Mouse (Mus musculus) inflammation-experienced regulatory T-cells, adult 6 months (primary cell): ENCODE measurements around the gene Zmynd8. TPM values are rescaled to one million over a fixed set of nuclear protein-coding genes. Genes with fewer than 3 reads are reported as not detected.
"Not testable (repeated sequence)": the region's sequence is repeated elsewhere in the genome, so short reads cannot be mapped to it uniquely, and the experiment has no call there.

Experiments used
- ATAC-seq: one replicate; pipeline ENCODE4 v1.8.0; 2017
- polyA plus RNA-seq, 3 experiments: library from polyadenylated mRNA; unstranded; fragments of 100-300 nt; shearing (Covaris generic); gene quantifications; one replicate each; pipeline ENCODE4 v1.2.1; 2017

Gene Zmynd8
- polyA plus RNA-seq, 3 experiments from 2014 or later: 43.3 to 65.6 (median 61.9) TPM

GRCm38 (mm10) chr2:165831637-165832289 is 67.1 kb downstream of the Zmynd8 start:
- no peak for ATAC-seq

- no peak for ATAC-seq
Observed at GRCm38 (mm10) chr2:165828770-165829169, 70.0 kb downstream of the Zmynd8 start.

GRCm38 (mm10) chr2:165825964-165826712 is 72.7 kb downstream of the Zmynd8 start:
- no peak for ATAC-seq

GRCm38 (mm10) chr2:165825261-165825900 is 73.4 kb downstream of the Zmynd8 start:
- no peak for ATAC-seq

- ATAC-seq: no peak
Observed at GRCm38 (mm10) chr2:165824826-165825225, 74.0 kb downstream of the Zmynd8 start.

- ATAC-seq: no peak
Observed at GRCm38 (mm10) chr2:165822478-165822877, 76.3 kb downstream of the Zmynd8 start.

GRCm38 (mm10) chr2:165821671-165822070 is 77.1 kb downstream of the Zmynd8 start:
- no peak for ATAC-seq

- no peak for ATAC-seq
Observed at GRCm38 (mm10) chr2:165820504-165821095, 78.2 kb downstream of the Zmynd8 start.

- no peak for ATAC-seq
Observed at GRCm38 (mm10) chr2:165820073-165820472, 78.7 kb downstream of the Zmynd8 start.

GRCm38 (mm10) chr2:165818985-165819948 is 79.5 kb downstream of the Zmynd8 start:
- peak; percentile 72 for ATAC-seq

- ATAC-seq: no peak
Observed at GRCm38 (mm10) chr2:165818570-165818969, 80.2 kb downstream of the Zmynd8 start.

GRCm38 (mm10) chr2:165817437-165817836 is 81.4 kb downstream of the Zmynd8 start:
- ATAC-seq: no peak

GRCm38 (mm10) chr2:165815103-165815880 is 83.5 kb downstream of the Zmynd8 start:
- no peak for ATAC-seq

- no peak for ATAC-seq
Observed at GRCm38 (mm10) chr2:165812889-165813288, 85.9 kb downstream of the Zmynd8 start.

GRCm38 (mm10) chr2:165811536-165811935 is 87.3 kb downstream of the Zmynd8 start:
- no peak for ATAC-seq

GRCm38 (mm10) chr2:165809901-165810477 is 88.8 kb downstream of the Zmynd8 start:
- ATAC-seq: no peak

GRCm38 (mm10) chr2:165809091-165809490 is 89.7 kb downstream of the Zmynd8 start:
- ATAC-seq: no peak

GRCm38 (mm10) chr2:165808179-165808975 is 90.4 kb downstream of the Zmynd8 start:
- no peak for ATAC-seq

- ATAC-seq: not testable (repeated sequence)
Observed at GRCm38 (mm10) chr2:165800174-165800573, 98.6 kb downstream of the Zmynd8 start.

- ATAC-seq: no peak
Observed at GRCm38 (mm10) chr2:165797876-165798275, 100.9 kb downstream of the Zmynd8 start.
